Mouse (Mus musculus) neutrophil, adult 5-6 weeks (primary cell): Measurements from ENCODE around the gene Gm20388. TPM values are rescaled to one million over a fixed set of nuclear protein-coding genes. Genes with fewer than 3 reads are reported as not detected.

Experiments
- ATAC-seq: fragments of 151-379, 151-347 bp; 2 replicates; pipeline ENCODE4 v1.8.0; 2017; ENCODE audit warnings: mild to moderate bottlenecking, moderate TSS enrichment; ENCODE audit not compliant: insufficient number of reproducible peaks, poor library complexity, low FRiP score, severe bottlenecking; ENCODE audit errors: extremely low read depth
- total RNA-seq: library from RNA; stranded (forward); fragments of 200-1000 nt; gene quantifications from 2 replicates; pipeline ENCODE4 v1.2.3, GENCODE M21; 2017

The Gm20388 gene
- total RNA-seq, 1 experiment from 2014 or later: 10.8 TPM

- no peak for ATAC-seq
These were observed 3916.1 kb downstream of the Gm20388 start for GRCm38 (mm10) chr8:123826758-123827157.

- ATAC-seq: no peak
These were observed 3916.9 kb downstream of the Gm20388 start for GRCm38 (mm10) chr8:123827523-123827922.

GRCm38 (mm10) chr8:123832757-123833156, 3922.1 kb downstream of the Gm20388 start:
- no peak for ATAC-seq

GRCm38 (mm10) chr8:123835451-123835850, 3924.8 kb downstream of the Gm20388 start:
- peak; percentile 37; the same call in 1 of the 2 replicates for ATAC-seq

GRCm38 (mm10) chr8:123836354-123836753, 3925.7 kb downstream of the Gm20388 start:
- no peak for ATAC-seq

GRCm38 (mm10) chr8:123838496-123838895, 3927.9 kb downstream of the Gm20388 start:
- ATAC-seq: no peak

GRCm38 (mm10) chr8:123840578-123841345, 3930.1 kb downstream of the Gm20388 start:
- no peak for ATAC-seq

GRCm38 (mm10) chr8:123842086-123842485, 3931.4 kb downstream of the Gm20388 start:
- no peak for ATAC-seq

- no peak for ATAC-seq
These were observed 3933.7 kb downstream of the Gm20388 start for GRCm38 (mm10) chr8:123844341-123844740.

GRCm38 (mm10) chr8:123845114-123845513, 3934.5 kb downstream of the Gm20388 start:
- ATAC-seq: no peak

GRCm38 (mm10) chr8:123845991-123846390, 3935.3 kb downstream of the Gm20388 start:
- ATAC-seq: no peak

- no peak for ATAC-seq
These were observed 3935.9 kb downstream of the Gm20388 start for GRCm38 (mm10) chr8:123846509-123846908.

- no peak for ATAC-seq
These were observed 3936.9 kb downstream of the Gm20388 start for GRCm38 (mm10) chr8:123847546-123847945.

- ATAC-seq: no peak
These were observed 3938.7 kb downstream of the Gm20388 start for GRCm38 (mm10) chr8:123849352-123849751.

- no peak for ATAC-seq
These were observed 3940.9 kb downstream of the Gm20388 start for GRCm38 (mm10) chr8:123851590-123851989.

GRCm38 (mm10) chr8:123854252-123854651, 3943.6 kb downstream of the Gm20388 start:
- ATAC-seq: no peak

- no peak for ATAC-seq
These were observed 3944.3 kb downstream of the Gm20388 start for GRCm38 (mm10) chr8:123854733-123855475.

- no peak for ATAC-seq
These were observed 3946.7 kb downstream of the Gm20388 start for GRCm38 (mm10) chr8:123857361-123857760.

- ATAC-seq: no peak
These were observed 3947.9 kb downstream of the Gm20388 start for GRCm38 (mm10) chr8:123858574-123858940.

GRCm38 (mm10) chr8:123858941-123859647, 3948.5 kb downstream of the Gm20388 start:
- ATAC-seq: peak; percentile 89
